Mouse (Mus musculus): ENCODE measurements around the gene Heg1.

GRCm38 (mm10) chr16:33686056-33686455 lies 1.9 kb downstream of the Heg1 start:
- TF ChIP-seq CTCF (IDR thresholded peaks at IDR 0.05; ENCODE audit: low read depth): no peak
- TF ChIP-seq EP300 (IDR thresholded peaks at IDR 0.05; ENCODE audit: low read depth): no peak

Measured in liver, postnatal 0 days (tissue).